Comparison of ENCODE assay signal across 9 mouse cellular contexts in the genomic region with DNA sequence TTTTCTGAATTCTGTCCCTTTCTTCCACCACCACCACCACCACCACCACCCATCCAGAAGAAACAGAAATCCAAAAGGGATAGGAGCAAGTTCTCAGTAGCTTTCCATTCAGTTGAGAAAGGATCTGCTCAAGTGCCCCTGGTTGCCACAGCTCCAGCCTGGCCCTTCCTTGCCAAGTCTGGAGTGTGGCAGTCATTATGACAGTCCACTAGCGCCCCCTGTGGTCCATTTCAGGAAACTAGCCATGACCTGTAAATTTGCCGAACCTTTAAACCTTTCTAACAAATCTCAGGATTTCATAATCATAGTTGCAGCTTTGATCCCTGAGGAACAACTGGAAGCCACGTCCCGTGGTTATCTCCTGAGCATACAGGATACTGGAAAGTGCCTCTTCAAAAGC.
DNase-seq lines count a peak whose midpoint lies in the region; ATAC-seq and TF ChIP-seq lines count a peak whose summit lies in the region.
"Had no signal": no experiment of that assay in that cellular context is flagged by ENCODE, and none has a peak within 500 bp of the region (broad histone marks: within the 10 kb centered on the region; RNA-seq: fewer than 3 reads in every experiment).

No protein-coding gene starts in this region.

- no peak overlapping the region for H3K4me2 ChIP-seq in embryonic facial prominence, embryonic 14.5 days (ENCODE audit: low read depth, low read length)
- no peak overlapping the region for H3K4me2 ChIP-seq in lung, embryonic 14.5 days
- H3K4me2 ChIP-seq: limb, embryonic 15.5 days had no signal

- H3K4me3 ChIP-seq in ES-Bruce4 (ENCODE audit: low read depth, low read length) = no peak overlapping the region
- no peak overlapping the region for H3K4me3 ChIP-seq in embryonic facial prominence, embryonic 14.5 days (ENCODE audit: low read depth, low read length)
- no peak overlapping the region for H3K4me3 ChIP-seq in lung, embryonic 14.5 days (ENCODE audit: low read depth, low read length)
- H3K4me3 ChIP-seq: limb, embryonic 15.5 days had no signal

- WGBS in embryonic facial prominence, embryonic 14.5 days = 11% methylated on average over 4 of the region's 4 CpGs
- 2% methylated on average over 4 of the region's 4 CpGs for WGBS in large intestine, adult 2 months
- WGBS in lung, embryonic 14.5 days = 8% methylated on average over 4 of the region's 4 CpGs

- no peak for ATAC-seq in embryonic facial prominence, embryonic 14.5 days (ENCODE audit: low read depth)
- ATAC-seq in lung, embryonic 14.5 days (ENCODE audit: insufficient read depth) = peak; percentile 47; the same call in 1 of the 2 replicates

- H3K27ac ChIP-seq in ES-Bruce4 (ENCODE audit: insufficient read depth, low read length) = no peak overlapping the region
- no peak overlapping the region for H3K27ac ChIP-seq in embryonic facial prominence, embryonic 14.5 days (replicated peaks; ENCODE audit: low read depth, low read length)
- H3K27ac ChIP-seq in lung, embryonic 14.5 days (ENCODE audit: low read depth) = no peak overlapping the region
- H3K27ac ChIP-seq: limb, embryonic 15.5 days had no signal

- TF ChIP-seq EP300 in ES-Bruce4 (IDR thresholded peaks at IDR 0.05; ENCODE audit: insufficient read depth, low read depth, low read length) = no peak

- no peaks in the 10 kb centered on the region for H3K36me3 ChIP-seq in ES-Bruce4 (ENCODE audit: control insufficient read depth, insufficient read depth, low read length, poor library complexity, severe bottlenecking)
- no peaks in the 10 kb centered on the region for H3K36me3 ChIP-seq in embryonic facial prominence, embryonic 14.5 days (ENCODE audit: control insufficient read depth, insufficient read depth, low read length)
- H3K36me3 ChIP-seq in lung, embryonic 14.5 days (ENCODE audit: insufficient read depth) = no peaks in the 10 kb centered on the region
- H3K36me3 ChIP-seq: limb, embryonic 15.5 days had no signal

- peaks cover 2% of the 10 kb centered on the region for H3K9me3 ChIP-seq in ES-Bruce4 (replicated peaks; ENCODE audit: control insufficient read depth, insufficient read depth, low read length, poor library complexity, severe bottlenecking)
- H3K9me3 ChIP-seq in embryonic facial prominence, embryonic 14.5 days (ENCODE audit: control insufficient read depth, low read length) = peaks cover 4% of the 10 kb centered on the region; the same call in 1 of the 2 replicates
- H3K9me3 ChIP-seq in lung, embryonic 14.5 days (ENCODE audit: low read depth, low read length) = peaks cover 4% of the 10 kb centered on the region; the same call in 1 of the 2 replicates
- H3K9me3 ChIP-seq: limb, embryonic 15.5 days had no signal

- no peaks in the 10 kb centered on the region for H3K4me1 ChIP-seq in ES-Bruce4 (ENCODE audit: control insufficient read depth, insufficient read depth, low read length)
- H3K4me1 ChIP-seq in embryonic facial prominence, embryonic 14.5 days (ENCODE audit: control insufficient read depth, insufficient read depth, low read length) = peaks cover 12% of the 10 kb centered on the region; the same call in 1 of the 2 replicates
- H3K4me1 ChIP-seq in lung, embryonic 14.5 days (ENCODE audit: insufficient read depth) = peaks cover 10% of the 10 kb centered on the region; the same call in 1 of the 2 replicates

- peak; percentile 65 for TF ChIP-seq CTCF in ES-Bruce4 (IDR thresholded peaks at IDR 0.05; ENCODE audit: low read depth, low read length)
- TF ChIP-seq CTCF in lung, embryonic 14.5 days (IDR thresholded peaks at IDR 0.05; ENCODE audit: low read depth) = peak; percentile 90

- DNase-seq in adrenal gland, postnatal 4 days (ENCODE audit: low spot score in 2 of 2) = peak; percentile 36 to 71
- DNase-seq in embryonic facial prominence, embryonic 14.5 days (ENCODE audit: low spot score) = peak; percentile 86
- peak; percentile 52 for DNase-seq in heart, postnatal 25 days (ENCODE audit: low spot score)
- peak; percentile 25 for DNase-seq in large intestine, adult 2 months (ENCODE audit: low read depth, low spot score)
- DNase-seq in lung, embryonic 14.5 days = peak; percentile 93
- peak; percentile 75 for DNase-seq in ovary, postnatal 36 days (ENCODE audit: low spot score)
- DNase-seq in thymus, postnatal 4 days = peak; percentile 77

- intact Hi-C loops in heart, postnatal 25 days (cut with DNase I) = loop anchor here (2.0 to 10.0 kb wide), 4 partner anchors 140 to 708 kb away; a partner anchor contains a TSS

- TF ChIP-seq POLR2A in ES-Bruce4 (IDR thresholded peaks at IDR 0.05; ENCODE audit: insufficient read depth, low read length) = no peak

- H3K27me3 ChIP-seq in ES-Bruce4 (ENCODE audit: control insufficient read depth, insufficient read depth, low read length, poor library complexity, severe bottlenecking) = no peaks in the 10 kb centered on the region; the same call in 1 of the 2 replicates
- H3K27me3 ChIP-seq in embryonic facial prominence, embryonic 14.5 days (replicated peaks; ENCODE audit: control insufficient read depth, insufficient read depth, low read length) = no peaks in the 10 kb centered on the region
- no peaks in the 10 kb centered on the region for H3K27me3 ChIP-seq in lung, embryonic 14.5 days (ENCODE audit: insufficient read depth, low read length)
- H3K27me3 ChIP-seq: limb, embryonic 15.5 days had no signal

- no peak overlapping the region for H3K9ac ChIP-seq in ES-Bruce4 (ENCODE audit: low read depth, poor library complexity, severe bottlenecking)
- H3K9ac ChIP-seq in embryonic facial prominence, embryonic 14.5 days (ENCODE audit: low read depth, low read length) = no peak overlapping the region
- no peak overlapping the region for H3K9ac ChIP-seq in lung, embryonic 14.5 days
- H3K9ac ChIP-seq: limb, embryonic 15.5 days had no signal

Comparison
In these comparisons a context has a peak if more than half of its experiments do, and no peak if none do; other contexts are left out.
1. DNase-seq: peak in every context shown above with its lines; median percentile 93 in lung, embryonic 14.5 days; 86 in embryonic facial prominence, embryonic 14.5 days; 77 in thymus, postnatal 4 days; 75 in ovary, postnatal 36 days; 54 in adrenal gland, postnatal 4 days; 52 in heart, postnatal 25 days; 25 in large intestine, adult 2 months.